Mouse (Mus musculus) cerebellum, adult 11-12 months (tissue): ENCODE results near the gene Grip1.

Experiments
- DNase-seq: peaks from one replicate; pipeline ENCODE4 v3.0.0; 2022

The Grip1 gene

DNA sequence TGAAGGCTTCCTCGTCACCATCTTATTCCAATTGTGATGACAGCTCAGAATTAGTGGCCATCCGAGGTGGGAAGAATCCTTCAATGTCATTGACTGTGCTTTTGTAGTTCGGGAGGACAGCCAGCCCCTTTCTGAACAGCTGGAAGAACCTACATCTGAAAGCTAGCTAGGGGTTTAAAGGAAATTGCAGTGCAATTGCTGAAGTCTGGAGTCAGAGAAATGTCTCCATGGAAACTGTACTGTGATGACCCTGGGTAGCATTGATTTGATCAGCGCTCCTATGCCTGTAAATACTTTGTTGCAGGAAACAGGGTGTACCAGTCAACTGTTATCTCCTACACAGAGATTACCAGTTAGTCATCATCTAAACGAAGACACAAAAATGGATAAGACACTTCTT is 325.2 kb downstream of the Grip1 start:
- DNase-seq, result no peak

DNA sequence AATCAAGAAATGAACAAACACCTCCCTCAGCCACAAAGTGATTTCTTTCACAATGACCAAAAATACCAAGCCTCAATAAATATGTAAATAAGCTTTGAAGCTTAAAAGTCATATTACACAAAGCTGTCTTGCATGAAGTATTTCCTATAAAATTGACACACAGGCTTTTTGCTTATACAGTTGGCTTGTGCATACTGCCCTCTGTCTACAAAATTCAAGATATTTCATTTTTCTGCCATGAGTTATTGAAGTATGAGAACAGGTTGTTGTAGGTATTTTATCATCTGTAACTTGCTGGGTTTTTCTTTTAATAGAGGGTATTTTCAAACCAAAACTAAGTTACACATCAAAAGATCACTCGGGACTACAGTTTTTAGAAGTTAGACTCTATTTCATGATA is 326.0 kb downstream of the Grip1 start:
- DNase-seq, result no peak

DNA sequence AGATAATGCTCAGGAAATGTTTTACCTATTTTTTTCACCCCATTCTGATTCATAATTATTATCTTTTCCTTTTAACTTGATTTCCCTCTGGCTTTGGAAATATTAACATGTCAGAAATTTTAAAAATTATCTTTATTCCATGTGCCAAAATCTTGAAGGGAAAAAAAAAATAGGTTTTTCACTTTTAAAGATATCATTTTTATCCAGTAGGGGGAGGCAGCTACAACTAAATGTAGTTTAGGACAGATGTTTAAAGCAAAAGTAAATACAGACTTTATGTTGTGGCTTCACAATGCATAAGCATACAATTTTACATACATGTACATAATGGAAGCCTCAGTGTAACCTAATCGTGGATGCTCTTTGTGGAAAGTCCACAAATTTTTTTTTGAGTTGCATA is 336.9 kb downstream of the Grip1 start:
- DNase-seq, result no peak

DNA sequence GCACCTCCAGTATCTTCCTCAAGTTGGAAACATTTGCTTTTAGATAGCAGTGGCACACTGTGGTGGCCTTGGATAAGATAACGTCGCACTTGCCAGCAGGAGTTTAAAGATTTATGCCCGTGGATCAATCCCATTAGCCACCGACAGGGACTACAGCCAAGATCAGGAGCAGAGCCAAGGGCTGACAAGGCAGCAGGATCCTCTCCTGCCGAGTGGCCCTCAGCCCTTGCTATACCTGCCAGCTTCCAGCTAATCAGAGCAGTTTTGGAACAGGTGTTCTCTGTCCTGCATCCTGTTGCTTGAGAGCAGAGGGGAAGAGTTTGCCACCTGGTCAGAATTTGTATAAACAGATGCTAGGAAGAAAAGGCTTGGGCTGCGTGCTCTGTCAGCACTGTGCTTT is 348.8 kb downstream of the Grip1 start:
- DNase-seq, result peak; percentile 63

DNA sequence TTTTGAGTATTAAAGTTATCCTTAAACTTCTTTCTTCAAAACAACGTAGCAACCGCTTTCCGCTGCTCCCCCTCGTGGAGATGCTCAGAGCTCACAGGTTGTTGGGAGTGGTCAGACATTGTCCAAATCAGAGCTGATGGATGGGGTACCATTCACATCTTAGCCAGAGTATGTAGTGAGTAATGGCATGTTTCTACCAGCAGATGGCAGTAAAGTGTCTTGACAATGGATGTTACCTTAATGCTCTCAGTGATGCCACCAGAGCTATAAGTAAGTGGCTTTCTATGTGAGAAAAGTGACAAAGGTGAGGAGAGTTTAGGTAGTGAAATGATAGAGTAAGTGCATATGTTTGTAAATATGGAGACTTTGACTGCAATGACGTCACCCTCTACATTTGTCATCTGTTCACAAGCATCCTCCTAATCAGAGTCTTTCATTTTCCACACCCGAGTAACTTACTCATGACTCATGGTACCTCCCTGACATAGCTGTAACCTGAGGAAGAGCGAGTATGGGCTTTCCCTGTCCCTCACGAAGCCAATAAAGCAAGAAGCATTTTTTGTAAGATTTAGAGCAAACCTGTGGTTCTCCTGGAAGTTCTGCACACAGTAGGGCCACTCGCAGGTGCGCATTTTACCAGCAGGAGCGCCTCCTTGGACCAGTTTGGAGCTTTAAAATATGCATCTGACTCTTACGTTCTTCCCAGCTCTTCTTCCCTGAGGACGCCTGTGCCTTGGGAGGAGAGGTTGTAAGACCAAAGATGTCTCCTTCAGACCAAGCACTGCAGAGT is 350.2 kb downstream of the Grip1 start:
- DNase-seq, result no peak

DNA sequence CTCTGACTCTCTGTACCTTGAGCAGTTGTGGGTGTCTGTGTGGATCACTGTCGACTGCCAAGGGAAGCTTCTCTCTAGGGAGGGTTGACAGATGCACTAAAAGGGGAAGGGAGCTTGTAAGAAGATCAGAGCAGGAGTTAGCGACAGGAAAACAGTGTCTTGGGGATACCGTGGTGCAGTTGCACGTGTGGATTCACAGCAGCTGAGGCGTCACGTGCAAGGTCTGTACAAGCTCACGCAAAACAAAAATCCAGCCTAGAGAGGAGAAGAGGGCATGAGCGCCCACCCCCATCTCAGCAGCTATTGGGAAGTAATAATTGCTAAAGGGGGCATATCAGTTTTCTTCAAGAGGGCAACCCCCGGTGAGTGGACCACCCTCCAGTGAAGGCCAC is 350.8 kb downstream of the Grip1 start:
- DNase-seq, result no peak

DNA sequence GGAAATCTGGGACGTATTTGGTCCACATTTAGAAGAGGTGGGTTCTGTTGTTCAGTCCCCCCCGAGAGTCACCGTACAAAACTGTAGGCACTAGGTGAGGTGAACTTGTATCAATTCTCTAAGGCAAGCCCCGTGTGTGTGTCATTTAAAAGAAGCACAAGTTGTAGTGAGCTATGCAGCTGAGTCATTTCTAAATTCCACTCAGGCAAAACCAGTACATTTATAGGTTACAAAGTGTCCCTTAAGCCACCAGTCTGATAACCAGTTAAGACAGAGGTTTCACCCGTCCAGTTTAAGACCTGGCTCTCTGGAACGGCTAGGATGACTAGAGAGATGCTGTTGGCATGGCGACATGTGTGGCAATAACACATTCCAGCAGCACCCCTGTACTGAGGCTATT is 351.5 kb downstream of the Grip1 start:
- DNase-seq, result no peak

DNA sequence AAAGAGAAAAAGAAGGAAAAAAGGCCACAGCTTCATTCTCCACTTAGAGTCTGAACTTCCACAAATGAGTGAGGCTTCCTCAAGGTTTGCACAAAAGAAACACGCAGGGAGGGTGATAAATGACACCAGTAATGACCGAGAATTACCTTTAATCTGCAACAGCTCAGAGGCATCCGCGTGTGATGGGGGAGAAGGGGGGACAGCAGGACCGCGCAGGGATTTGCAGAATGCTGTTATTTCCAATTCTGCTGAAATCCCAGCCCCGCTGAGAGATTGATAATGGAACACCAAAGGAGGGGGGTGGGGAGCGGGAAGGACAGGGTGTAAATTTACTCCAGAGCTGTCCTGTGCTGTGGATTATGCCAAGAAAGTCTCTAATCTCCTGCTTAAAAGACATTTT is 352.5 kb downstream of the Grip1 start:
- DNase-seq, result no peak

DNA sequence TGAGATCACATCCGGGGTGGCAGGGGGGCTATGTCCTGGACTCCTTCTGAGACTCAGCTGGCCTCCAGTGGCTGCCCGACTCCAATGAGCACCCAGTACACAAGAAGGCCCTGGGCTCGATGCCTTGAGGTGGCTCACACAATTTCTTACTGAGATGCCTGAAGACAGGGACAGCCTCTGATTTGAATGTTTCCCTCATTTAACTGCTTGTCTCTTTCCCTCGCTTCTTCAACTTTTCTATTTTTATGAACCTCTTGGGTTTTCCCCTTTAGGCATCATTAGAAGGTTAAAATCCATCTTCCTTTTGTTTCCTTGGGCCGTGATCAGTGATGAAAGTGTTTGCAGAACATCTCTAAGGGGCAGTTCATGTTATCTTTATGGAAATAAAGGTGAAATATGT is 354.8 kb downstream of the Grip1 start:
- DNase-seq, result no peak

DNA sequence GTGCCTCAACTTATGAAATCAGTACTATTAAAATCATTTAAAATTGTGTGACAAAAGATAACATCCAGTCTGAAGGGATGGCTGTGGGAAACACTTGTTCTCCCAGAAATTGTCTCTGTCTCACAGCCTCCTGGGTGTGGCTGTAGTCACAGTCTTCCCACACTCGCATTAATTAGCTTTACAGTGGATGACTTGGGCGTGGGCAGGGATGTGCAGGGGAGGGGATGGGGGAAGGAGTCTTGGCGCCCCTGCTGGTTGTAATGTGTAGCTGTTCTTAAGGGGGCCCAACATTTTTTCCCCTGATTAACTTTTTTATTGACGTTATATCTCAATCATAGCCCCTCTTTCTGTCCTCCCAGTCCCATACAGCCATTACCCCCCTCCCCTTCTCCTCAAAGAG is 360.5 kb downstream of the Grip1 start:
- no peak for DNase-seq

DNA sequence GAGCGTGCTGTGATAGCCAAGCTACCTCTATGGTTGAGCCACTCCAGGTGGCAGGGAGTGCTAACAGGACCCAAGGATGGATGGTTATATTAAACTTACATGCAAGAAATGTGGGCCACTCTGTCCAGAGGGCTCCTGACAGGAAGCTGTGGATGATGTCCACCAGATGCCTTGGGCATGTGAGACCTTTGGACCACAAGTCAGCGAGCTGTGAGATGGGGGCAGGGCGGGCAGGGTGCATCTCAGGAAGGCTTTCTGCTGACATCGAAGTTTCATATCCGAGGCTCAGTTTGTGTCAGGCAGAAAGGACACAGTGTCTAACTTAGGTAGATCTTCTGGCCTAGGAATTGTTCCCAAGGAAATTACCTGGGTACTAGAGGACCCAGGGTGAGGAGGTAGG is 362.4 kb downstream of the Grip1 start:
- no peak for DNase-seq

DNA sequence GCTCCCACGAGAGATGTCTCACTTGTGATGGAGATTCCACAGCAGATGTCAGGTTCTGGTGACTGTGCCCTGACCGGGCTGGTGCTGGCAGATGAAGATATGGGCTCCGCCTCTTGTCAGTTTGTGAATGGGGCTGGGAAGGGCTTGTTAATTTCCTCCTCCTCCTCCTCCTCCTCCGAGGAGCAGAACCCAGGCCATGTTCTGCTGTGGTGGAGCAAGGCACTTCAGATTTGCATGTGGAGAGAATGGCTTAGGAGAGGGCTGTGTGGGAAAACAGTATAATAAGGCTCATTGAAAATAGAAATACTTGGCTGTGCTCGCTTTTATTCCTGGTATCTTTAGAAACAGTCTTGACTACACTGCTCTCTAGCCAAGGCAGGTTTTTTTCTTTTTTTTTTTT is 364.8 kb downstream of the Grip1 start:
- DNase-seq, result no peak

DNA sequence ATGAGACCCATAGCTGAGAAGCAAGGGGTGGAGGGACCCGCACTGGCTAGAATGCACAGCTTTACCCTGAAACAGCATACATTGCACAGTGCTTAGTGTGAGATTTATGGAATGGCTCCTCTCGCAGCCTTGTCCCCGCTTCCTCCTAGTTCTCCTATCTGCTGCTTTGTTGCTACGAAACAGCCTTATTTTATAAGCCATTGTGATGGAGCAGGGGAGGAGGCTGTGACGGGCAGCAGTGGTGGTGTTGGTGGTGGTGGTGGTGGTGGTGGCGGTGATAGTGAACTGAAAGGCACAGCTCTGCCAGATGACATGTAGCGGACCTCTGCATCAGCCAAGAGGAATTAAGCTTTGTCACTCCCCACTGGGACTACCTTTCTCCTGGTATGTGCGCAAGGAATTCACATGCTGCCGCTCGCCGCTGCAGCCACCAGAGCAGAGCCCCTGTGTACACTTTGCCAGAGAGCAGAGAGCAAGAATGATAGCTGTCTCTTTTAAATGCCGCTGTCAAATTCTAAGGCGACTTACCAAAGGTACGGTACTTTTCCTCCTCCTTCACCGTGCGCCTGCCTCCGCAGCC is 365.6 kb downstream of the Grip1 start:
- DNase-seq, result no peak

DNA sequence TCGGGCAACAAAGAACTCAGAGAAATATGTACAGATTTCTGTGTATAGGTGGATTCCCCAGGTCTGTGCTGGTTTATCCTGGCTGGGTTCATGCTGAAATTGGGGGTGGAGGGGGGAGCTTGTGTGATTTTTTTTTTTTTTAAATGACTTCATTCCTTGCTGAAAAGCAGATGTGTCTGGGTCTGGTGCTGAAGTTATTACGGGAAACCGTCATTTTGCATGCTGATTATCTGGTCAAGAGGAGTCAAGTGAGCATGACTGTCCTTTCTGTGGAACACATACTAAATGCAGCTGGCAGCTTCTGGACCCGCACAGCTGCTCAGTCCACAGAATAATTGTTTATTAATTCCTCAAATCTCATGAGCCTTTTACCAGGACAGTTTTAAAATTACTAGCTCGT is 366.1 kb downstream of the Grip1 start:
- DNase-seq, result no peak

DNA sequence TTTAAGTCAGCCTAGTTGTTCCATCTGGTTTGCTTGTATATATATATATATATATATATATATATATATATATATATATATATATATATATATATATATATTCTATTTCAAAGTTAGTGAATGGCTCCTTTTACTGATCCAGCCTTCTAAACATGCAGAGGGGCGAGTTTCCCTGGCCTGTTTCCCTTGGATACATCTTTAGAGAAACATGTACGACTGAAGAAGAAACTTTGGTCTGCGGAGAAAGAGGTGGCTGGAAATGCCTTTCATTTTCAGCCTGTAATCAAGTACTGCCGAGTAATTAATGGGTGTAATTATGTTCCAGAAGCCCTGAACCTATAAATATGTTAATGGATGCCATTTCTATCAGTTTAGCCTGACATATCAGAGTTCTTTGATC is 366.8 kb downstream of the Grip1 start:
- no peak for DNase-seq

DNA sequence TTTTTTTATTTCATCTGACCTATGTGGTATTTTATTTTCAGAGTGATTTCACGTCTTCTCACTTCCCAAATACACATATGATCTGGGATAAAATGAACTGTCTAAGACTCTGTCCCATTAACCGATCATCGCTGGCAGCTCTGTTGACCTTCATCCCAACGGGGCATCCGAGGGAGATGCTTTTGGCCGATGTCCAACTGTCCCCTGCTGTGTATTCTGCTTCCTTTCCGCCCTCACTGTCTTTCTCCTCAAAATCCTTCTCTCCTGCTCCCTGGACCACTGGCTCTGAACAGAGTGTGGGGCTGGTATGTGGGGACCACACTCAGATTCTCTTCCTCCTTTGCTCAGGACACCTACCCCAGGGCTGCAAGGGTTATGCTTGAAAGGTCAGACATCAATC is 370.1 kb downstream of the Grip1 start:
- no peak for DNase-seq

DNA sequence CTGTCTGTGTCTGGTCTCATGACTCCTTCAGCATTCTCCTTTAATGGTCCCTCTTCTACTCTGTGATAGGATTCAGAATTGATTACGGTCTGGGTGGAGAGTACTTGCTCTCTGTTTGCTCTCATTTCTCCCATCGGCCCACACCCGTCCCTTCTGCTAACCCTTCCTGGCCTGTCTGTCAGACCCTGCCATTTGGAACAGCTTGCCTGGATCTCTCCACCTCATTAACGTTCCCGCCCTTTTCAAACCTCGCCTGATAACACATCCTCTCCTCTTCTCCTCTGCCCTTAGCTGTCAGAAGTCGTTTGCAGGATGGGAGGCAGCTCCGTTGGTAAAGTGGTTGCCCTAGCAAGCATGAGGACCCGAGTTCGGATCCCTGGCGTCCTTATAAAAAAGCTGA is 370.9 kb downstream of the Grip1 start:
- DNase-seq, result no peak

DNA sequence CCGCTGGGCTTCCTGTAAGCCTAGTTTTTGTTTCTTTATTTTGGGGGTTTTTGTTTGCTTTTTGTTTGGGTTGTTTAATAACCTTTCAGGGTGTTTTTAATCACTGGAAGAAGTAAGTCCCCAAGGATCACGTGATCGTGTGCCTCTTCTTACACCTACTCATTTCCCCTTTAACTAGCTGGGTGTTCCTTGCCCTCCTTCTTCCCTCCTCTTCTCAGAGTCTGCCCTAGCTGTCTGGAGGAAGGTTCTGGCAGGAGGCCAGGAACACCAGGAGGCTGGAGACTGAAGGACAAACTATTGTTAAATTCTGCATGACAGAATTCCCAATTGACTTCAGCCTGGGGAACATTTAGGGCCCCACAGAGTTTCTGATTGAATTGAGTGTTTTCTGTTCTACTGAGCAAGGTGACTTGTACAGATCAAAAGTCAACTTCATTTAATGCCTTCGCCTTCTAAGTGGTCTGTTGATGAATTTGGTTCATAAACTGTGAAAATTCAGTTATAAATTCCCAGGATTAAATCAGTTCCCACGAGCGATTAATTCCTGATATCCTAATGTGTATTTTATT is 376.8 kb downstream of the Grip1 start:
- peak; percentile 7 for DNase-seq

DNA sequence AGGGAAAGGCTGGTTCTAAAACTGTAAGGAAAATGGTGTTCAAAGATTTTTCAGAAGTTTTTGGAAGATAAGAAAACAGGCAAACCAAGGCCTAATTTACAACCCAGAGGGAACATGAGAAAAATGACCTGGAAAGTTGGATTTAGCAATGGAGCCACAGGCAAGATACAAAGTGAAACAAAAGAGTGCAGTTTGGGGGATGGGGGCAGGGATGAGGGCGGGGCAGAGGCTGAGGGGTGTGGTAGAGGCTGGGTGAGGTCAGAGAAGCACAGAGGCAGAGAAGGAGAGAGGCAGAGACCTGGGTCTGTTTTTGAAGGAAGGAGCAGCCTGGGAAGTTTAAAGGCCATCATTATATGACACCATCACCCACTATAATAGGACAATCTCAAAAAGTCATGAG is 377.5 kb downstream of the Grip1 start:
- DNase-seq, result no peak

DNA sequence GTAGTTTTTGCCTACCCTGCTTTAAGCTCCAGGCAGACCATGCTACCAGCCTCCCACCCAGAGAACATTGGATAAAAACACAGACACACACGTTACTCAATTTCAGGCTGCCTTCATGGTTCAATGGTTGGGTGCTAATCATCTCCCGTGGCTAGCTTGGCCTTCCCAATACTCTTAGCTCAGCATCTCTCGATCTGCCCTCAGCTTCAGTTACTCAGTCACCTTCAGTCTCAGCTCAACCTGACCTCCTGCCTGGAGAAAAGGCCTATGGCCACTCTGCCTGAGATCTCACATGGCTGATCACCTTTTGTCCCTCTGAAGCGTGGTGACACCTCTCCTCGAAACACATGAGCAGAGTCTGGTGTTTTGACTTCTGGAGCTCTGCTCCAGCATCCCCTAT is 379.7 kb downstream of the Grip1 start:
- no peak for DNase-seq

DNA sequence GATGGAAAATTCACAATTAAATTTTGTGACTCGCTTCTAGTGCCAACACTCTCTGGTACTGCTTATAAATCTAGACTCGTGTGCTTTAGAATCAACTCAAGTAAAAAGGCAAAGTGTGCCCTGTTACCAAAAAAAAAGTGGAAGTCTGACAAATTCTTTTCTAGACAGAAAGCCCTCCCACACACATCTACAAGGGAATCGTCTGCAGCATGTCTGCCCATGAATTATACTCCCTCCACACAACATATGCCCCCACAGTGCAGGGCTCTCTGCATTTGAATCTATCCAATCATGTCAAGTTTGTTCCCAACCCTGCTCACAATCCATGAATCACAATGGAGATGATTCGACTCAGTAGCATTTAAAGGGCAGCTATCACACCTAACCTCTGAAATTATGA is 380.5 kb downstream of the Grip1 start:
- DNase-seq, result no peak

DNA sequence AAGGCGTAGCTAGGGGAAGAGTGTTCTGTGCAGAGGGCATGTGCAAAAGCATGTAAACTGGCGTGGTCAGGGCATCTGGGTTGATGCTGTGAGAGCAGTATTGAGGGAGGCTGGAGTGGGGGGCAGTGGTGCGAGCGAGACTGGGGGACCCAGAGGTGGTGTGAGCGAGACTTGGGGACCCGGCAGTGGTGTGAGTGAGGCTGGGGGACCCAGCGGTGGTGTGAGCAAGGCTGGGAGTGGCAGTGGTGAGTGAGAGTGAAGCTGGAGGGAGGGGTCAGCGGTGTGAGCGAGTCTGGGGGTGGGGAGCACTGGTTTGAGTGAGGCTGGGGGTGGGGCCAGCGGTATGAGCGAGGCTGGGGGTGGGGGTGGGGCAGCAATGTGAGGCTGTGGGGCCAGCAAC is 386.0 kb downstream of the Grip1 start:
- no peak for DNase-seq

DNA sequence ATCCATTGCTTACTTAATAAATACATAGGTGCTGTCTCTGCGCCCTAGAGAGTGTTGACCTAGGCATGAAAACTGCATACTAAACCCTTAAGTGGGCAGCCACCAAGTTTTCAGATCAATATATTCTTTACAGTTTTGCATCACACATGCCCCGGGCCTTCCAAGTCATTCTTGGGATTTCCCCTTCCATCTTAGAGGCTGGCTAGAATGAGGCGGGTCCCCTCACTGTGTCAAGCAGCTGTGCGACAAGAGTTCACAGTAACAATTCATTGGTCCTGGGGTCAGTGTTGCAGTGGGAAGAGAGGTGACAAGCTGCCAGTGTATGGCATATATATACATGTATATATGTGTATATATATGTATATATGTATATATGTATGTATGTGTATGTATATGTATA is 388.4 kb downstream of the Grip1 start:
- DNase-seq, result no peak

DNA sequence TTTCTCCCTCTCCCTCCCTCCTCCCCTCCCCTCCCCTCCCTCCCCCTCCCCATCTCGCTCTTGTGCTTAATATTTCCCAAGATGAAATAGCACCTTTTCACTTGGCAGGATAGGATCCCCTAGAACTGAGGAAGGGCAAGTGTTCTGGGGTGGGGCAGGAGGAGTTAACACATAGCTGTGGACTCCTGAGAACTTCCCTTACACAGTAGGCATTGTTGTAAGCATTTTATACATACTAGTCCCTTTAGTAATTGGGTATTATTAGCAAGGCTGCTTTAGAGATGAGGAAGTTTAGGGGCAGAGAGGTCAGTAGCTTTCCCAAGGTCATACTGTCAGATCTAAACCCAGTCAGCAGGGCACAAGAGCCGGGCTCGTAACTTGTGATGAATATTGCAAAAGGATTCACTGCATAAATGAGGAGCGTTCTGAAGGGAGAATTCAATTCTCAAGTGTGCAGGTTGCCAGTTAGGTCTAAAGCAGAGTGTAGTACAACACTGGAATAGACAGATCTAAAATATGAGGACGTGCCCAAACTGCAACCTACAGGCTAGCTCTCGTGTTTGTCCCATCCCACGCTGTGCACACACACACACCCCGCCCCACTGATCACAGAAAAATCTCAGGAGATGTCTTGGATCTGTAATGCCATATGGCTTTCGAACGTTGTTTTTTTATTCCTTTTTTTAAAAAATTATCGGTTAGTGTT is 392.2 kb downstream of the Grip1 start:
- no peak for DNase-seq
